In genomic region chr11:80779527-80780344, GRCm38 (mm10) we compare ENCODE assay signal across 8 mouse cellular contexts. TPM values are rescaled to one million over a fixed set of nuclear protein-coding genes. Genes with fewer than 3 reads are reported as not detected.
DNase-seq lines count a peak whose midpoint lies in the region; ATAC-seq lines count a peak whose summit lies in the region.

Gene Myo1d, minus strand, starts transcription at chr11:80780025.

- H3K9me3 ChIP-seq in forebrain, embryonic 11.5 days (ENCODE audit: control insufficient read depth, low read length): no peaks in the 10 kb centered on the region
- no peaks in the 10 kb centered on the region for H3K9me3 ChIP-seq in heart, embryonic 15.5 days (replicated peaks)
- H3K9me3 ChIP-seq in liver, embryonic 12.5 days (replicated peaks): no peaks in the 10 kb centered on the region
- H3K9me3 ChIP-seq in stomach, embryonic 14.5 days (ENCODE audit: control insufficient read depth, low read depth, low read length): no peaks in the 10 kb centered on the region

- H3K4me2 ChIP-seq in forebrain, embryonic 11.5 days (ENCODE audit: low read depth, low read length, severe bottlenecking): peak within 1 kb of the TSS; percentile 90
- peak within 1 kb of the TSS; percentile 86 for H3K4me2 ChIP-seq in heart, embryonic 15.5 days
- H3K4me2 ChIP-seq in liver, embryonic 12.5 days: peak within 1 kb of the TSS; percentile 98
- peak within 1 kb of the TSS; percentile 80 for H3K4me2 ChIP-seq in stomach, embryonic 14.5 days (replicated peaks; ENCODE audit: low read depth, low read length)

- DNase-seq in CD8-positive naive resting alpha-beta T cell, adult 2 months (ENCODE audit: low read depth in 2 of 2, low spot score in 2 of 2): peak; percentile 71 to 76
- DNase-seq in c-Kit-positive CD71-positive TER-119-negative erythroid progenitor cells, embryonic 14.5 days (ENCODE audit: low read depth): peak; percentile 73
- DNase-seq in forebrain, embryonic 11.5 days (ENCODE audit: low spot score): peak; percentile 94
- DNase-seq in kidney, postnatal 14 days: peak; percentile 94
- DNase-seq in natural killer cell, adult 2 months (ENCODE audit: low spot score in 2 of 2): peak; percentile 71 to 85

- peak within 1 kb of the TSS; percentile 64 for H3K4me3 ChIP-seq in forebrain, embryonic 11.5 days (ENCODE audit: low read depth, low read length)
- peak within 1 kb of the TSS; percentile 71 for H3K4me3 ChIP-seq in heart, embryonic 15.5 days
- H3K4me3 ChIP-seq in liver, embryonic 12.5 days: peak within 1 kb of the TSS; percentile 82
- peak within 1 kb of the TSS; percentile 72 for H3K4me3 ChIP-seq in stomach, embryonic 14.5 days (ENCODE audit: low read depth, low read length)

- peak within 1 kb of the TSS; percentile 59 for H3K9ac ChIP-seq in forebrain, embryonic 11.5 days (ENCODE audit: low read length)
- H3K9ac ChIP-seq in heart, embryonic 15.5 days: peak within 1 kb of the TSS; percentile 71
- peak within 1 kb of the TSS; percentile 91 for H3K9ac ChIP-seq in liver, embryonic 12.5 days
- H3K9ac ChIP-seq in stomach, embryonic 14.5 days (replicated peaks; ENCODE audit: low read depth, low read length): peak within 1 kb of the TSS; percentile 52; the same call in 1 of the 2 replicates

- under 1% methylated on average over 87 of the region's 87 CpGs for WGBS in forebrain, embryonic 11.5 days
- under 1% methylated on average over 87 of the region's 87 CpGs for WGBS in heart, embryonic 15.5 days
- WGBS in liver, embryonic 12.5 days (ENCODE audit: insufficient replicate concordance): under 1% methylated on average over 76 of the region's 87 CpGs
- WGBS in stomach, embryonic 14.5 days: under 1% methylated on average over 59 of the region's 87 CpGs

- peak; percentile 95 for ATAC-seq in forebrain, embryonic 11.5 days (replicated peaks; ENCODE audit: low FRiP score)
- peak; percentile 98 for ATAC-seq in heart, embryonic 15.5 days (replicated peaks; ENCODE audit: insufficient number of reproducible peaks, insufficient read depth, low FRiP score, low read depth)
- ATAC-seq in liver, embryonic 12.5 days: peak; percentile 87
- ATAC-seq in stomach, embryonic 14.5 days (ENCODE audit: insufficient number of reproducible peaks, insufficient read depth, low FRiP score, low read depth): peak; percentile 93

- H3K4me1 ChIP-seq in forebrain, embryonic 11.5 days (replicated peaks; ENCODE audit: control insufficient read depth, insufficient read depth, low read length): peaks cover 6% of the 10 kb centered on the region; the same call in 1 of the 2 replicates
- H3K4me1 ChIP-seq in heart, embryonic 15.5 days (replicated peaks): peaks cover 16% of the 10 kb centered on the region
- H3K4me1 ChIP-seq in liver, embryonic 12.5 days: peaks cover 47% of the 10 kb centered on the region
- no peaks in the 10 kb centered on the region for H3K4me1 ChIP-seq in stomach, embryonic 14.5 days (ENCODE audit: control insufficient read depth, insufficient read depth, low read length)

- peaks cover 10% of the 10 kb centered on the region for H3K27me3 ChIP-seq in forebrain, embryonic 11.5 days (ENCODE audit: control insufficient read depth, insufficient read depth, low read length)
- no peaks in the 10 kb centered on the region for H3K27me3 ChIP-seq in heart, embryonic 15.5 days
- peaks cover 13% of the 10 kb centered on the region for H3K27me3 ChIP-seq in liver, embryonic 12.5 days (replicated peaks)
- no peaks in the 10 kb centered on the region for H3K27me3 ChIP-seq in stomach, embryonic 14.5 days (ENCODE audit: control insufficient read depth, insufficient read depth, low read length)

- no peak within 1 kb of the TSS for H3K27ac ChIP-seq in forebrain, embryonic 11.5 days (ENCODE audit: low read depth, low read length)
- peak within 1 kb of the TSS; percentile 75 for H3K27ac ChIP-seq in heart, embryonic 15.5 days
- peak within 1 kb of the TSS; percentile 90 for H3K27ac ChIP-seq in liver, embryonic 12.5 days
- peak within 1 kb of the TSS; percentile 55 for H3K27ac ChIP-seq in stomach, embryonic 14.5 days (ENCODE audit: low read length)

- no peaks in the 10 kb centered on the region for H3K36me3 ChIP-seq in forebrain, embryonic 11.5 days (ENCODE audit: control insufficient read depth, insufficient read depth, low read length)
- H3K36me3 ChIP-seq in heart, embryonic 15.5 days: no peaks in the 10 kb centered on the region
- no peaks in the 10 kb centered on the region for H3K36me3 ChIP-seq in liver, embryonic 12.5 days
- no peaks in the 10 kb centered on the region for H3K36me3 ChIP-seq in stomach, embryonic 14.5 days (ENCODE audit: control insufficient read depth, insufficient read depth, low read length)

RNA-seq across cellular contexts. Expression of gene Myo1d, which starts in this region (rescaled TPM):
- 3.0 and 3.3 TPM in 2 replicates for polyA plus RNA-seq in forebrain, embryonic 11.5 days (2014; fragmentation: Nextera tagmentation; extraction: Ambion mirVana)
- polyA plus RNA-seq in heart, embryonic 15.5 days (2015; fragmentation: Nextera tagmentation; extraction: Ambion mirVana): 6.9 and 8.9 TPM in 2 replicates
- 6.5 and 6.9 TPM in 2 replicates for polyA plus RNA-seq in liver, embryonic 12.5 days (2016; fragmentation: Nextera tagmentation; extraction: Ambion mirVana)
- polyA plus RNA-seq in stomach, embryonic 14.5 days (2014; fragmentation: Nextera tagmentation; extraction: Ambion mirVana): 24.3 and 25.8 TPM in 2 replicates
